Mouse (Mus musculus) megakaryocyte progenitor cell, adult 5-6 weeks (primary cell): ENCODE measurements around the gene Clybl. TPM values are rescaled to one million over a fixed set of nuclear protein-coding genes. Genes with fewer than 3 reads are reported as not detected.

Source experiments
- ATAC-seq: replicated peaks from 2 replicates; pipeline ENCODE4 v1.8.0; 2016; ENCODE audit warnings: mild to moderate bottlenecking, moderate TSS enrichment, inconsistent platforms; ENCODE audit not compliant: poor library complexity
- total RNA-seq, 2 experiments: library from RNA; stranded (forward) in 1 of 2; stranded (reverse) in 1 of 2; fragments of 157-497, 149-512 nt in 1 of 2; fragments of 200-1000 nt in 1 of 2; gene quantifications; 2 replicates each; pipeline versions ENCODE4 v1.2.3 to v1.2.4; 2015 to 2017

The Clybl gene
- total RNA-seq (2015) (30.4 and 31.5 TPM in 2 replicates), total RNA-seq (2017) (6.8 and 8.5 TPM in 2 replicates)

GRCm38 (mm10) chr14:122181078-122181814 is at the start of gene Clybl:
Gene Clybl, plus strand, starts transcription at chr14:122181704.
- peak; percentile 85 for ATAC-seq

- no peak for ATAC-seq
Observed at GRCm38 (mm10) chr14:122136368-122136928, 45.1 kb upstream of the Clybl start.

GRCm38 (mm10) chr14:122137234-122137633 is 44.3 kb upstream of the Clybl start:
- ATAC-seq: no peak

GRCm38 (mm10) chr14:122140126-122140525 is 41.4 kb upstream of the Clybl start:
- ATAC-seq: no peak

- no peak for ATAC-seq
Observed at GRCm38 (mm10) chr14:122143585-122144269, 37.8 kb upstream of the Clybl start.

- ATAC-seq: peak; percentile 56
Observed at GRCm38 (mm10) chr14:122145374-122145773, 36.1 kb upstream of the Clybl start.

GRCm38 (mm10) chr14:122150616-122151015 is 30.9 kb upstream of the Clybl start:
- ATAC-seq: no peak

- peak; percentile 33; the same call in 1 of the 2 replicates for ATAC-seq
Observed at GRCm38 (mm10) chr14:122157738-122158137, 23.8 kb upstream of the Clybl start.

- ATAC-seq: no peak
Observed at GRCm38 (mm10) chr14:122160916-122161315, 20.6 kb upstream of the Clybl start.

GRCm38 (mm10) chr14:122168912-122169311 is 12.6 kb upstream of the Clybl start:
- ATAC-seq: no peak

GRCm38 (mm10) chr14:122170202-122170781 is 11.2 kb upstream of the Clybl start:
- no peak for ATAC-seq

GRCm38 (mm10) chr14:122171031-122171430 is 10.5 kb upstream of the Clybl start:
- no peak for ATAC-seq

- no peak; the same call in 1 of the 2 replicates for ATAC-seq
Observed at GRCm38 (mm10) chr14:122176263-122176798, 5.2 kb upstream of the Clybl start.

GRCm38 (mm10) chr14:122179262-122179661 is 2.2 kb upstream of the Clybl start:
- ATAC-seq: no peak

GRCm38 (mm10) chr14:122181815-122182157 is 282 bp downstream of the Clybl start:
- ATAC-seq: peak; percentile 56

GRCm38 (mm10) chr14:122182220-122182619 is 716 bp downstream of the Clybl start:
- peak; percentile 3; the same call in 1 of the 2 replicates for ATAC-seq

GRCm38 (mm10) chr14:122183974-122184373 is 2.5 kb downstream of the Clybl start:
- peak; percentile 56 for ATAC-seq

GRCm38 (mm10) chr14:122188250-122188649 is 6.7 kb downstream of the Clybl start:
- ATAC-seq: no peak

GRCm38 (mm10) chr14:122189901-122190300 is 8.4 kb downstream of the Clybl start:
- no peak for ATAC-seq

- ATAC-seq: 0 out of 2 replicates have a peak, but pooled peaks have one; percentile 13
Observed at GRCm38 (mm10) chr14:122190527-122190926, 9.0 kb downstream of the Clybl start.

GRCm38 (mm10) chr14:122190941-122191510 is 9.5 kb downstream of the Clybl start:
- ATAC-seq: peak; percentile 96
